Mouse (Mus musculus): ENCODE results near the gene Rcn3.

DNA sequence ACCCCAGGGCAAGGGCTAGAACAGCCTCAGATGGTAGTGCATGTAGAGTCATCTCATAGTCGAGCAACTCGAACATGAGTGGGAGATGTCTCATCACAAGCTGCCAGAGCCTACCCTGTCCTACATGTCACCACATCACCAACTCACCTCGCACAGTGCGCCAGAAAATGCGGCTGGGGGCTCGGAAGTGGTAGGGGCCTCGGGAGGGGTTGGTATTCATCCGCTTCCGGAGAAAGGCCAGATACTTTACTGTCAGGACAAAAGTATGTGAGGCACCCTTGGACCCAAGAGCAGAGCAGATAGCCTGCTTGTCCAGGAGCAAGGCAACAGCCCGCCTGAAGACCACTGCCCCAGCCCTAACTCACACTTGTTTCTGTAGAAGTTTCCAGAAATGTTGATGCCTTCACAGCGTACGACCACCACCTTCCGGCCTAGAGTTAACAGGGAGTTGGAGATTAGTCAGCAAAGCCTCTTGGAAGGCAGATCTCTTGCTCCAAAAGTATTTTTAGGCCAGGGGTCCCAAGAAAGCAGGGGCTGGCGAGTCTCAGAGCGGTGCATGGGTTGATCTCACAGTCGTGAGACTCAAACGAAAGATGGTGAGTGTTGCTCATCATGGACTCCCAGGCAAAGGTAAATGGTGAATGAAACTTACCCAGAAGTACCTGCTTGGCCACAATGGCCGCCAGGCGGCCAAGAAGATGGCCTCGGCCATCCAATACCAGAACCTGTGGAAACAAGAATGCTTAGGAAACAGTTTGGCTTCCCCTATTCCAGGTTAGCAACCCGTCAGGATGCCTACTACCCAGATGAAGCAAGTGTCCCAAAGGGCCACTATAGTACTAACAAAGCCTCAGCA, 35.1 kb upstream of the Rcn3 start:
- no peak; the same call in 1 of the 2 replicates for TF ChIP-seq CTCF (IDR thresholded peaks at IDR 0.05; ENCODE audit: low read depth)
- TF ChIP-seq EP300 (IDR thresholded peaks at IDR 0.05; ENCODE audit: low read depth): no peak
